Mouse (Mus musculus) hindbrain, embryonic 10.5 days (tissue): Measurements from ENCODE around the gene 4930564D02Rik. TPM values are rescaled to one million over a fixed set of nuclear protein-coding genes. Genes with fewer than 3 reads are reported as not detected.

Experiments used
- DNase-seq: peaks from one replicate; pipeline ENCODE4 v3.0.0-alpha.2; 2017; ENCODE audit warnings: low spot score
- H3K27ac ChIP-seq: fragments of 300-500 bp; sonication (generic); 2 replicates; pipeline ENCODE4 v1.5.1; 2016; ENCODE audit warnings: mild to moderate bottlenecking, moderate library complexity
- H3K27me3 ChIP-seq: fragments of 300-500 bp; sonication (generic); 2 replicates; pipeline ENCODE4 v1.6.1; 2016; ENCODE audit warnings: mild to moderate bottlenecking; ENCODE audit not compliant: poor library complexity, insufficient read depth, severe bottlenecking
- H3K36me3 ChIP-seq: fragments of 300-500 bp; sonication (generic); 2 replicates; pipeline ENCODE4 v1.6.1; 2016; ENCODE audit warnings: mild to moderate bottlenecking, moderate library complexity
- H3K4me1 ChIP-seq: fragments of 300-500 bp; sonication (generic); replicated peaks from 2 replicates; pipeline ENCODE4 v1.6.1; 2016; ENCODE audit warnings: mild to moderate bottlenecking
- H3K4me3 ChIP-seq: fragments of 300-500 bp; sonication (generic); 2 replicates; pipeline ENCODE4 v1.5.1; 2016; ENCODE audit warnings: mild to moderate bottlenecking, moderate library complexity
- H3K9me3 ChIP-seq: fragments of 300-500 bp; sonication (generic); 2 replicates; pipeline ENCODE4 v1.6.1; 2016; ENCODE audit warnings: mild to moderate bottlenecking, moderate library complexity
- WGBS: fragments of 180-500 bp; shearing (Covaris S2); methylation state at CpG from one replicate; pipeline ENCODE4 v1.1.7; 2016; 5-methylcytosine and 5-hydroxymethylcytosine counted together
- polyA plus RNA-seq: library from polyadenylated mRNA; unstranded; fragments of >200 nt; fragmentation: Nextera tagmentation; extraction: Ambion mirVana; gene quantifications from 2 replicates; pipeline ENCODE4 v1.2.1, GENCODE M21; 2016

The 4930564D02Rik gene
- polyA plus RNA-seq, 1 experiment from 2014 or later = not detected

DNA sequence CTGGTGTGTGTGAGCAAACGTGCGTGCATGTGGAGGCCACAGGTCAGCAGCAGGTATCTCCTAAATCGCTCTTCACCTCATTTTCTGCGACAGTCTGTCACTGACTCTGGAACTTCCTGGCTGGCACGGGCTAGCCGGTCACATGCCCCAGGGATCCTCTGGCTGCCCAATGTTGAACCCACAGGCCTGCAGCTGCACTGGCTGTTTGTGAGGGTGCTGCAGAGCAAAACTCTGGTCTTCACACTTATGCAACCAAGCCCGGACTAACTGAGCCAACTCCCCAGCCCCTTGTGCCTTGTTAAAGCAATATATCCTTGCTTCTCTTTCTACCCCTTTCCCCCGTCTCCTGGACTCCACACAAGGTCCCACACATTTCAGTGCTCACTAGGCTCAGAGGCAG, 19.0 kb upstream of the 4930564D02Rik start:
- Histone ChIP-seq H3K4me1 (peaks cover 36% of the 10 kb centered on the region), H3K4me3 (no peak overlapping the region), H3K27me3 (no peaks in the 10 kb centered on the region), H3K36me3 (peaks cover 4% of the 10 kb centered on the region), H3K9me3 (no peaks in the 10 kb centered on the region), H3K27ac (0 out of 2 replicates have a peak overlapping the region, but pooled peaks have one; percentile 5)
- WGBS = 75% methylated on average over 8 of the region's 8 CpGs
- no peak for DNase-seq

- DNase-seq = no peak
- H3K27ac ChIP-seq = no peak overlapping the region
- no peak overlapping the region for H3K4me3 ChIP-seq
- WGBS = 91% methylated on average over 6 of the region's 6 CpGs
- no peaks in the 10 kb centered on the region for H3K27me3 ChIP-seq
- H3K4me1 ChIP-seq = peaks cover 35% of the 10 kb centered on the region
- no peaks in the 10 kb centered on the region for H3K9me3 ChIP-seq
- H3K36me3 ChIP-seq = peaks cover 4% of the 10 kb centered on the region
Measured at GRCm38 (mm10) chr3:105049848-105050247, 16.8 kb upstream of the 4930564D02Rik start.

DNA sequence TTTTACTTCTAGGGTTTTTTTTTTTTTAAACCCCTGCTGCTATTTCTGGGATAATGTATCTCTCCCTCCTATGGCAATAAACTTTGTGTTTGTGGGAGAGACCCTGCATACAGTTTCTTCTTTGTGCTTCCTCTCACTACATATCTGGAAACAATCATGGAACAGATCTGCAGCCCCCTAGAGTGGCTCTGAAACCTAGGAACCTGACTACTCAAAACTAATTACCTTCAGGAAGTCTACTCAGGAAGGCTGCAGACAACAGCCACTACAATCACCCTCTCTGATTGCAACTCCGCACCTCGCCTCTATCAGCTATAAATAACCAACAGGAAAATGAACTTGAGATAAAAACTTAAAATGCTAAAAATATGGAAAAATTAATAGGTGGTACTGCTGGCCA, 15.5 kb upstream of the 4930564D02Rik start:
- peaks cover 35% of the 10 kb centered on the region for H3K4me1 ChIP-seq
- no peak overlapping the region for H3K27ac ChIP-seq
- 81% methylated on average over 2 of the region's 2 CpGs for WGBS

GRCm38 (mm10) chr3:105052171-105052936, 14.3 kb upstream of the 4930564D02Rik start:
- DNase-seq = no peak
- under 1% methylated on average over 37 of the region's 37 CpGs for WGBS
- Histone ChIP-seq H3K27ac (peak overlapping the region; percentile 96), H3K4me1 (peaks cover 35% of the 10 kb centered on the region), H3K9me3 (no peaks in the 10 kb centered on the region), H3K36me3 (peaks cover 4% of the 10 kb centered on the region), H3K4me3 (peak overlapping the region; percentile 89), H3K27me3 (no peaks in the 10 kb centered on the region)

More for the DNA sequence above, 15.5 kb upstream of the 4930564D02Rik start:
- Histone ChIP-seq H3K9me3 (no peaks in the 10 kb centered on the region), H3K4me3 (peak overlapping the region; percentile 89), H3K27me3 (no peaks in the 10 kb centered on the region), H3K36me3 (peaks cover 4% of the 10 kb centered on the region)
- DNase-seq = no peak

DNA sequence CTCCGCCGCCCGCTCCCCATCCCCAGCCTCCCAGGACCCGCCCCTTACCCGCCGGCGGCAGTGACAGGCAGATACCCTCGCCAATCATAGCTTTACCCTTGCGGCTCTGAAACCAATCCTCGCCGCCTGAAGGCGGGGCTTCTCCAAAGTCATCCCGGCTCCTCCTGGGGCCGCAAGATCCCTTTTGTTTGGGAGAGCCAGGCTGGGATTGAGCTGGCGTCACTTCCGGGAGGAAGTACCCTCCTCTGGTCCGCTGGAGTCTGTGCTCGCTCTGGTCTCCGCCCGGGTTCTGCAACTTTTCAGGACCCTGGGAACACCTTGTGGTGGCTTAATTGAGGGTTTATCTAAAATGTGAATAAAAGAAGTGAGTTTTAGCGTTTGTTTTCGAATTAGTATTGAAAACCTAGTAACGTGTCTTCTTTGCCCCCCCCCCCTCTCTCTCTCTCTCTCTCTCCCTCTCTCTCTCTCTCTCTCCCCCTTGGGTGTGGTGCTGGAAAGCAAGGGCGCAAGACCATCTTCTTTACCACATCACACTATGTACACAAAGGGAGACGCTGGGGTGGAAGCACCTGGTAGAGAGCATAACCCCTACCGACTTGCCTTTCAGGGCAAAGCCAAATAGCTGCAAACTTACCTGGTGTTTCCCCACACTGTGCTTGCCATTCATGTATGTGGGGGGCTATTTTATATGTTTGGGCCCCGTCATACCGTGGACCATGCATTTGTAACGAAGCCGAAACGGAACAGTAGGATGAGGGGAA, 13.5 kb upstream of the 4930564D02Rik start, which contains the start of gene Cttnbp2nl:
Cttnbp2nl (minus strand) TSS at position 210 of the 761 bp plus-strand sequence.
- Histone ChIP-seq H3K27me3 (no peaks in the 10 kb centered on the region), H3K27ac (peak within 1 kb of the TSS; percentile 96), H3K9me3 (no peaks in the 10 kb centered on the region), H3K4me3 (peak within 1 kb of the TSS; percentile 89), H3K36me3 (peaks cover 4% of the 10 kb centered on the region), H3K4me1 (peaks cover 31% of the 10 kb centered on the region)
- 3% methylated on average over 31 of the region's 31 CpGs for WGBS
- peak; percentile 98 for DNase-seq

- 77% methylated on average over 4 of the region's 4 CpGs for whole genome bisulfite sequencing
- Histone ChIP-seq H3K27ac (peak overlapping the region; percentile 96), H3K9me3 (no peaks in the 10 kb centered on the region), H3K27me3 (no peaks in the 10 kb centered on the region), H3K4me3 (peak overlapping the region; percentile 89), H3K4me1 (peaks cover 34% of the 10 kb centered on the region), H3K36me3 (peaks cover 4% of the 10 kb centered on the region)
- DNase-seq = no peak
Measured at GRCm38 (mm10) chr3:105053698-105054001, 13.0 kb upstream of the 4930564D02Rik start.

GRCm38 (mm10) chr3:105054952-105055351, 11.7 kb upstream of the 4930564D02Rik start:
- no peak for DNase-seq
- Histone ChIP-seq H3K4me3 (no peak overlapping the region), H3K27ac (no peak overlapping the region), H3K9me3 (no peaks in the 10 kb centered on the region), H3K36me3 (peaks cover under 1% of the 10 kb centered on the region), H3K27me3 (peaks cover 6% of the 10 kb centered on the region; the same call in 1 of the 2 replicates), H3K4me1 (peaks cover 35% of the 10 kb centered on the region)
- WGBS = 74% methylated on average over 7 of the region's 7 CpGs

GRCm38 (mm10) chr3:105055666-105056065, 11.0 kb upstream of the 4930564D02Rik start:
- H3K9me3 ChIP-seq = no peaks in the 10 kb centered on the region
- 83% methylated on average over 4 of the region's 4 CpGs for WGBS
- H3K4me3 ChIP-seq = no peak overlapping the region

GRCm38 (mm10) chr3:105058627-105059513, 7.8 kb upstream of the 4930564D02Rik start:
- 17% methylated on average over 25 of the region's 25 CpGs for WGBS
- Histone ChIP-seq H3K4me3 (peak overlapping the region; percentile 43), H3K4me1 (peaks cover 8% of the 10 kb centered on the region), H3K27me3 (peaks cover 6% of the 10 kb centered on the region; the same call in 1 of the 2 replicates), H3K36me3 (no peaks in the 10 kb centered on the region), H3K27ac (peak overlapping the region; percentile 67; the same call in 1 of the 2 replicates), H3K9me3 (no peaks in the 10 kb centered on the region)
- DNase-seq = peak; percentile 86

More at GRCm38 (mm10) chr3:105055666-105056065, 11.0 kb upstream of the 4930564D02Rik start:
- Histone ChIP-seq H3K27ac (no peak overlapping the region), H3K4me1 (peaks cover 30% of the 10 kb centered on the region), H3K36me3 (no peaks in the 10 kb centered on the region), H3K27me3 (peaks cover 6% of the 10 kb centered on the region; the same call in 1 of the 2 replicates)
- no peak for DNase-seq

- H3K36me3 ChIP-seq = no peaks in the 10 kb centered on the region
- H3K9me3 ChIP-seq = no peaks in the 10 kb centered on the region
- 81% methylated on average over 7 of the region's 7 CpGs for WGBS
- no peak overlapping the region for H3K4me3 ChIP-seq
- H3K27ac ChIP-seq = no peak overlapping the region
- peaks cover 7% of the 10 kb centered on the region for H3K4me1 ChIP-seq
- no peak for DNase-seq
- peaks cover 6% of the 10 kb centered on the region; the same call in 1 of the 2 replicates for H3K27me3 ChIP-seq
Measured at GRCm38 (mm10) chr3:105059911-105060310, 6.7 kb upstream of the 4930564D02Rik start.

DNA sequence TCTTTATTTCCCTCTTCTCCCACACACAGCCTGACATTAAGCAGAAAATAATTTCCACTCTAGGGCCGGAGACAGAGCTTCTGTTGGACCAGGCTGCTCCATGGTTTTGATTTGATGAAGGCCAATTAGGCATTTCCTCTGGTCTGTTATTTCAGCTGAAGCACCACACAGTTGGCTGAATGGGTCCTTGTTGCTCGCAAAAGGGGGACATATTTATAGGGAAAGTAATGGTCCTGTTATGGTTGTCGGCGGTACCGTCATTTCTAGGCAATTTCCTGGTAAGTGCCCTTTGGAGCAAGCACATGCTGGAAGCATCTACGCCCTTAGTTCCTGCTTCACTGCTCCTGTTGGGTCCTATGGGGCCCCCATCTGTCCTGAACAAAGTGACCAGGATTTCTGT, 5.7 kb upstream of the 4930564D02Rik start:
- no peak overlapping the region for H3K27ac ChIP-seq
- H3K27me3 ChIP-seq = peaks cover 6% of the 10 kb centered on the region; the same call in 1 of the 2 replicates
- no peak overlapping the region for H3K4me3 ChIP-seq
- 76% methylated on average over 6 of the region's 6 CpGs for WGBS
- no peak for DNase-seq
- H3K4me1 ChIP-seq = peaks cover 7% of the 10 kb centered on the region
- H3K36me3 ChIP-seq = no peaks in the 10 kb centered on the region
- H3K9me3 ChIP-seq = no peaks in the 10 kb centered on the region

- Histone ChIP-seq H3K27me3 (peaks cover 6% of the 10 kb centered on the region; the same call in 1 of the 2 replicates), H3K4me1 (peaks cover 7% of the 10 kb centered on the region), H3K4me3 (no peak overlapping the region), H3K9me3 (no peaks in the 10 kb centered on the region), H3K27ac (no peak overlapping the region), H3K36me3 (no peaks in the 10 kb centered on the region)
- no peak for DNase-seq
- 82% methylated on average over 3 of the region's 3 CpGs for WGBS
Measured at GRCm38 (mm10) chr3:105061496-105061895, 5.1 kb upstream of the 4930564D02Rik start.
